Mouse (Mus musculus) kidney, adult 2 months (tissue): ENCODE results near the gene Brd9. TPM values are rescaled to one million over a fixed set of nuclear protein-coding genes. Genes with fewer than 3 reads are reported as not detected.

Experiments used
- DNase-seq: peaks from one replicate; pipeline ENCODE4 v3.0.0; 2021
- H3K27ac ChIP-seq: fragments of 200-500 bp; 2 replicates; pipeline ENCODE4 v1.5.1; 2012; ENCODE audit warnings: low read depth, low read length, control low read depth, inconsistent platforms; ENCODE audit not compliant: insufficient read depth
- H3K27me3 ChIP-seq: fragments of 200-500 bp; replicated peaks from 2 replicates; pipeline ENCODE4 v1.6.1; 2012; ENCODE audit warnings: mild to moderate bottlenecking, moderate library complexity, low read length, inconsistent platforms; ENCODE audit not compliant: control insufficient read depth, insufficient read depth
- H3K36me3 ChIP-seq: fragments of 200-500 bp; 2 replicates; pipeline ENCODE4 v1.6.1; 2012; ENCODE audit warnings: mild to moderate bottlenecking, moderate library complexity, low read length, inconsistent platforms; ENCODE audit not compliant: control insufficient read depth, insufficient read depth
- H3K4me1 ChIP-seq: fragments of 200-500 bp; 2 replicates; pipeline ENCODE4 v1.6.1; 2011; ENCODE audit warnings: low read length; ENCODE audit not compliant: control insufficient read depth, insufficient read depth
- H3K4me3 ChIP-seq: fragments of 200-500 bp; 2 replicates; pipeline ENCODE4 v1.5.1; 2011; ENCODE audit warnings: mild to moderate bottlenecking, low read depth, low read length, control low read depth; ENCODE audit not compliant: insufficient read depth
- CTCF ChIP-seq: fragments of 200-500 bp; conservative IDR thresholded peaks from 2 replicates; pipeline ENCODE4 v1.5.1; 2011; ENCODE audit warnings: low read depth, mild to moderate bottlenecking, control low read depth, low read length, moderate library complexity, mixed read lengths; ENCODE audit not compliant: insufficient read depth, insufficient read length
- POLR2A ChIP-seq: fragments of 200-500 bp; IDR thresholded peaks from one replicate; pipeline ENCODE4 v1.6.1; 2011; ENCODE audit warnings: low read depth, low read length, control low read depth
- WGBS: fragments of 180-500 bp; shearing (Covaris S2); methylation state at CpG from one replicate; pipeline ENCODE4 v1.1.7; 2018; 5-methylcytosine and 5-hydroxymethylcytosine counted together
- polyA plus RNA-seq: library from polyadenylated mRNA; depleted of rRNA; stranded (reverse); fragments of >200 nt; gene quantifications from 2 replicates; pipeline ENCODE4 v1.2.3, GENCODE M21; 2012

Gene Brd9
- polyA plus RNA-seq, 1 experiment = 18.0 TPM

GRCm38 (mm10) chr13:73960117-73960652 is 22.6 kb downstream of the Brd9 start:
- Histone ChIP-seq H3K4me3 (no peak overlapping the region), H3K36me3 (peaks cover 5% of the 10 kb centered on the region), H3K27ac (no peak overlapping the region), H3K4me1 (no peaks in the 10 kb centered on the region), H3K27me3 (no peaks in the 10 kb centered on the region)
- peak; percentile 7 for DNase-seq
- WGBS = 84% methylated on average over 10 of the region's 10 CpGs
- no peak for TF ChIP-seq CTCF
- TF ChIP-seq POLR2A = no peak

- TF ChIP-seq POLR2A (no peak), CTCF (peak; percentile 36; the same call in 1 of the 2 replicates)
- Histone ChIP-seq H3K27me3 (no peaks in the 10 kb centered on the region), H3K36me3 (peaks cover 3% of the 10 kb centered on the region), H3K27ac (no peak overlapping the region), H3K4me1 (no peaks in the 10 kb centered on the region), H3K4me3 (no peak overlapping the region)
- DNase-seq = no peak
- 84% methylated on average over 4 of the region's 4 CpGs for WGBS
These were observed 23.6 kb downstream of the Brd9 start for GRCm38 (mm10) chr13:73961177-73961576.

GRCm38 (mm10) chr13:73963551-73963950 is 25.9 kb downstream of the Brd9 start, which contains the start of gene Zdhhc11:
Gene Zdhhc11 (plus strand): TSS chr13:73963851.
- 77% methylated on average over 5 of the region's 5 CpGs for WGBS
- Histone ChIP-seq H3K27me3 (no peaks in the 10 kb centered on the region), H3K4me1 (no peaks in the 10 kb centered on the region), H3K27ac (no peak within 1 kb of the TSS), H3K36me3 (peaks cover 2% of the 10 kb centered on the region), H3K4me3 (no peak within 1 kb of the TSS)
- TF ChIP-seq POLR2A (no peak), CTCF (no peak)
- no peak for DNase-seq

GRCm38 (mm10) chr13:73970545-73971448 is 33.2 kb downstream of the Brd9 start:
- H3K4me3 ChIP-seq = peak overlapping the region; percentile 4; the same call in 1 of the 2 replicates
- DNase-seq = peak; percentile 91
- peak overlapping the region; percentile 73 for H3K27ac ChIP-seq
- no peaks in the 10 kb centered on the region for H3K36me3 ChIP-seq
- H3K27me3 ChIP-seq = no peaks in the 10 kb centered on the region
- WGBS = 9% methylated on average over 12 of the region's 12 CpGs
- no peak for TF ChIP-seq POLR2A
- TF ChIP-seq CTCF = peak; percentile 85
- peaks cover 3% of the 10 kb centered on the region; the same call in 1 of the 2 replicates for H3K4me1 ChIP-seq

GRCm38 (mm10) chr13:73974523-73974922 is 36.9 kb downstream of the Brd9 start:
- no peaks in the 10 kb centered on the region for H3K27me3 ChIP-seq
- DNase-seq = no peak
- no peak for TF ChIP-seq CTCF
- no peak for TF ChIP-seq POLR2A
- no peaks in the 10 kb centered on the region for H3K36me3 ChIP-seq
- H3K27ac ChIP-seq = no peak overlapping the region
- no peak overlapping the region for H3K4me3 ChIP-seq
- WGBS = 89% methylated on average over 3 of the region's 3 CpGs
- peaks cover 3% of the 10 kb centered on the region; the same call in 1 of the 2 replicates for H3K4me1 ChIP-seq

GRCm38 (mm10) chr13:73976935-73977334 is 39.3 kb downstream of the Brd9 start:
- Histone ChIP-seq H3K36me3 (no peaks in the 10 kb centered on the region), H3K4me3 (no peak overlapping the region), H3K27me3 (no peaks in the 10 kb centered on the region), H3K27ac (no peak overlapping the region), H3K4me1 (no peaks in the 10 kb centered on the region)
- 88% methylated on average over 5 of the region's 5 CpGs for WGBS
- no peak for DNase-seq
- TF ChIP-seq CTCF (no peak), POLR2A (no peak)

GRCm38 (mm10) chr13:73990325-73990724 is 52.7 kb downstream of the Brd9 start:
- 64% methylated on average over 5 of the region's 5 CpGs for WGBS
- H3K27me3 ChIP-seq = no peaks in the 10 kb centered on the region
- no peak for TF ChIP-seq CTCF
- TF ChIP-seq POLR2A = no peak
- H3K4me3 ChIP-seq = no peak overlapping the region
- H3K4me1 ChIP-seq = no peaks in the 10 kb centered on the region
- no peak for DNase-seq
- H3K27ac ChIP-seq = no peak overlapping the region
- H3K36me3 ChIP-seq = no peaks in the 10 kb centered on the region
